Mouse (Mus musculus): ENCODE data around the gene Eloa.

GRCm38 (mm10) chr4:136006821-136007220 is 14.7 kb downstream of the Eloa start:
- TF ChIP-seq CTCF (IDR thresholded peaks at IDR 0.05; ENCODE audit: low read depth) (no peak), EP300 (optimal IDR thresholded peaks at IDR 0.05) (no peak)
